Mouse (Mus musculus) stomach, embryonic 14.5 days (tissue): ENCODE results near the gene Dnal1. TPM values are rescaled to one million over a fixed set of nuclear protein-coding genes. Genes with fewer than 3 reads are reported as not detected.

ENCODE experiments used
- ATAC-seq: fragments of 200-750 bp; cut with Nextera tagmentation; 2 replicates; pipeline ENCODE4 v1.8.0; 2017; ENCODE audit warnings: low read depth, moderate TSS enrichment; ENCODE audit not compliant: insufficient number of reproducible peaks, insufficient read depth, low FRiP score
- H3K27ac ChIP-seq: fragments of 300-500 bp; sonication (generic); 2 replicates; pipeline ENCODE4 v1.5.1; 2014; ENCODE audit warnings: mild to moderate bottlenecking, low read length, moderate library complexity, mixed read lengths
- H3K27me3 ChIP-seq: fragments of 300-500 bp; sonication (generic); 2 replicates; pipeline ENCODE4 v1.6.1; 2014; ENCODE audit warnings: low read length, control low read depth, mixed read lengths; ENCODE audit not compliant: control insufficient read depth, insufficient read depth
- H3K36me3 ChIP-seq: fragments of 300-500 bp; sonication (generic); 2 replicates; pipeline ENCODE4 v1.6.1; 2014; ENCODE audit warnings: mild to moderate bottlenecking, control low read depth, low read length, moderate library complexity, mixed read lengths; ENCODE audit not compliant: control insufficient read depth, insufficient read depth
- H3K4me1 ChIP-seq: fragments of 300-500 bp; sonication (generic); 2 replicates; pipeline ENCODE4 v1.6.1; 2014; ENCODE audit warnings: low read length, control low read depth, mixed read lengths; ENCODE audit not compliant: control insufficient read depth, insufficient read depth
- H3K4me2 ChIP-seq: fragments of 300-500 bp; sonication (generic); replicated peaks from 2 replicates; pipeline ENCODE4 v1.6.1; 2014; ENCODE audit warnings: low read depth, low read length, control low read depth
- H3K4me3 ChIP-seq: fragments of 300-500 bp; sonication (generic); 2 replicates; pipeline ENCODE4 v1.5.1; 2014; ENCODE audit warnings: low read depth, low read length, control low read depth
- H3K9ac ChIP-seq: fragments of 300-500 bp; sonication (generic); replicated peaks from 2 replicates; pipeline ENCODE4 v1.6.1; 2014; ENCODE audit warnings: low read depth, mild to moderate bottlenecking, control low read depth, low read length, moderate library complexity, mixed read lengths
- H3K9me3 ChIP-seq: fragments of 300-500 bp; sonication (generic); 2 replicates; pipeline ENCODE4 v1.6.1; 2016; ENCODE audit warnings: low read depth, low read length, control low read depth; ENCODE audit not compliant: control insufficient read depth
- WGBS: fragments of 180-500 bp; shearing (Covaris S2); extraction: QIAGEN DNeasy Blood & Tissue Kit; methylation state at CpG from one replicate; pipeline ENCODE4 v1.1.7; 2014; 5-methylcytosine and 5-hydroxymethylcytosine counted together
- polyA plus RNA-seq: library from polyadenylated mRNA; unstranded; fragments of >200 nt; fragmentation: Nextera tagmentation; extraction: Ambion mirVana; gene quantifications from 2 replicates; pipeline ENCODE4 v1.2.1, GENCODE M21; 2014

Gene Dnal1
- polyA plus RNA-seq, 1 experiment from 2014 or later: 3.8 TPM

DNA sequence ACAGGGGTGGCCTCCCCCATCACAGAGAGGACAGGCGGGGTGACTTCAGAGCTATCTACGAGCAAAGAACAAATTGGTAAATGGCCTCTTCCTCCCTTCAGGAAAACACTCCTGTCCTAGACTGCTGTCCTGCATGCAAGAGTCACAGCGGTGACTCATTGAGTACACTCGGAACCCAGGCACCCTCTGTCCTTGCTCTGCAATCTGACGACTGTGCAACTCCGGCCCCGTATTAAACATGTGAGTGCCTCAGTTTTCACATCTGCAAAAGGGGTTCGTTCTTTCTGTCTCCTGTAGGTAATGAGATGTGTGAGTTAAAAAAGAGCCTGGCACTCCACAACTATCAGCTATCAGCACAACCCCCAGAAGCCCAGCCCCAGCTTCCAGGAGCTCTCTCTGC lies 46.3 kb downstream of the Dnal1 start:
- Histone ChIP-seq H3K4me3 (no peak overlapping the region), H3K4me2 (no peak overlapping the region), H3K9ac (no peak overlapping the region), H3K27me3 (no peaks in the 10 kb centered on the region), H3K4me1 (0 out of 2 replicates have a peak, but pooled peaks cover under 1% of the 10 kb centered on the region), H3K9me3 (no peaks in the 10 kb centered on the region), H3K27ac (no peak overlapping the region), H3K36me3 (peaks cover 45% of the 10 kb centered on the region)
- WGBS: 95% methylated on average over 8 of the region's 8 CpGs
- ATAC-seq: no peak

DNA sequence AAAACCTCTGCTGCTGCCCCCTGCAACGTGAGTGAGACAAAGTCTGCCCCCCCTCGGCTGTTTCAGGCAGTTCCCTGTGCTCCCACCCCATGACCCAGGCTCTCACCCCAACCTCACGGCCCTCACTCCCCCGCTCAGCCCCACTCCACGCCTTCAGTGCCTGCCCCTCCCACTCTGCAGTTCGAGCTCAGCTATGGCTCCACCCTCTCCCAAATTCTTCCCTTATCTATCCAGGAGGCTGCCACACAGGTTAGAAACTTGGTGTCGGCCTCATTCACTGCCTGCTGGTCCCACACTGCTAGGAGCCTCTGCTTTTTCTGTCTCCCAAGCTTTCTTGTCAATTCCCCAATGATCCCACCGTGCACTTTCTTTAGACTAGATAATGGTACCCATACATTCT lies 47.0 kb downstream of the Dnal1 start:
- Histone ChIP-seq H3K27me3 (no peaks in the 10 kb centered on the region), H3K9ac (no peak overlapping the region), H3K4me2 (no peak overlapping the region), H3K27ac (no peak overlapping the region), H3K4me1 (0 out of 2 replicates have a peak, but pooled peaks cover 4% of the 10 kb centered on the region), H3K4me3 (no peak overlapping the region), H3K36me3 (peaks cover 40% of the 10 kb centered on the region), H3K9me3 (no peaks in the 10 kb centered on the region)
- peak; percentile 64; the same call in 1 of the 2 replicates for ATAC-seq
- 32% methylated on average over 8 of the region's 8 CpGs for WGBS

DNA sequence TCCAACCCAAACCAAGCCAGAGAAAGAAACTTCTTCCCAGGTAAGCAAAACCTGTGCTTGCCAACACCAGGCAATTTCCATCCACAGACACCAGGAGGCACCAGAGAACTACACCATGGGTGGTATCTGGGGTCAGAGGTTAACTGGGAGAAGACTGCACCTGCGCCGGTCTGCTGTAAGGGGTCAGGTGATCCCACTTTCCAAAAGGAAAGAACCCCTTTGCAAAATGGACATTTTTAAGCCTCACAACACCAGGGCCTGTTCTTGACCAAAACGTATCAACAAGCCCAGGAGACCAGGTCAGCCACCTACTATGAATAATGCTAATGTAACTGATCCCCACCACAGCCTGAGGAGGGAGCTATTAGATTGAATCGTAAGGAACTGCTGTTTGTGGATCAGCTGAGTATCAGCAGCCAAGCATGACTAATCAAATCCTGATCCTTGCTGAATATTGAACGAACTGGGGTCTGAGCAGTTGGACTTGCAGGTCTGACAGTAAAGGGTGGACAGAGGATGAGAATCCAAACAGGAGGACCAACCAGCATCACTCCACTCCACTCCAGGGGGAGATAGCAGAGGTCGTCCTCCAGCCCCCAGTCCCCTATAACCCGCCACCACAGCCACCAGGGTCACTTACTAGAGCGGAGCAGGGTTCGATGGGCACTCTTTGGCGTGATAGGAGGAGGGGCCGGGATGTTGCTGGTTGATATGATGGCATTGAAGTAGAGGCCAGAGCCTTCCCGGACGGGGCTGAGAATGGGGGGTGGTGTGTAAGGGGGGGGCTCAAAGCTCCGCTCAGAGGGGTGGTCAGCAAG lies 47.7 kb downstream of the Dnal1 start:
- Histone ChIP-seq H3K4me2 (no peak overlapping the region), H3K27me3 (no peaks in the 10 kb centered on the region), H3K36me3 (peaks cover 33% of the 10 kb centered on the region), H3K9me3 (no peaks in the 10 kb centered on the region), H3K9ac (no peak overlapping the region), H3K4me3 (no peak overlapping the region), H3K4me1 (0 out of 2 replicates have a peak, but pooled peaks cover 4% of the 10 kb centered on the region), H3K27ac (no peak overlapping the region)
- no peak for ATAC-seq
- 75% methylated on average over 14 of the region's 14 CpGs for WGBS

DNA sequence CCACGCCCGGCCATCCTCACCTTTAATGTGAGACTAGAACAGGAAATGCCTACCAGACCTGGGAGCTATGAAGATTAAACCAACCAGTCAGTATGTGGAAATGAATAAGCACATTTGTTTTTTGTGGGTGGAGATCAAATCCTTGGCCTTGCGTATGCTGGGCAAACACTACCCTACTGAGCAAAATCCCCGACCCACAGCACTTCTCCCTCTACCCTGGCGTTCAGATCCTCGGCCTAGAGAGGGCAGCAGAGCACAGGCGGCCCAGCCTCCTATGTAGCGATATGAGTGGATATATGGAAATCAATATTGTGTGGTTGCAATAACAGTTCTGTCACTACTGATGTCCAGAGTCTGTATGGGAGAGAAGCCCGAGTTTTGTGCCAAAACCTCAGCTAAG lies 49.0 kb downstream of the Dnal1 start:
- ATAC-seq: no peak
- 0 out of 2 replicates have a peak, but pooled peaks cover 4% of the 10 kb centered on the region for H3K4me1 ChIP-seq

DNA sequence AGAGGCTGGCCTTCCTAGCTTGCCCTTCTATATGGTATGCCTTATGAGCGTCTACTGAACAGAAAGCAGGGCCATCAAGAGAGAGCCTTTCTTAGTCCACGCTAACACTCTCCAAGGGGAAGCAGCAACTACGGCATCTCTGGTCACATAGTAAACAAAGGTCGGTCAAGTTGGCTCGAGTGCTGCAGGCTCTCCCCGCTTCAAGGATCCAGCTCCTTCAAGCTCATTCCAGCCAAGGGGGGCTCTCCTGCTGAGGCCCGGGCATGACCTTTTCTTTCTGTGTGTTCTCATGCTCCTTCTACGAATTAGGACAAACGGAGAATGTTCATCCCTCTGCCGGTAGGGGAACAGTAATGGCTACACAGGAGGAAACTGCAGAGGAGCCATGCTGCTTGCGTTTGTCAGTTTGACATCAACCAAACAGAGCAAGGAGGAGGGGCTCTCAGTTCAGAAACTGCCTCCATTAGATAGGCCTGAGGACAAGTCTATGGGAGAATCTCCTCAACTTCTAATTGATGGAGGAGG lies 49.5 kb downstream of the Dnal1 start:
- WGBS: 74% methylated on average over 11 of the region's 11 CpGs
- H3K9ac ChIP-seq: no peak overlapping the region
- ATAC-seq: no peak
- peaks cover 25% of the 10 kb centered on the region for H3K36me3 ChIP-seq
- no peak overlapping the region for H3K4me3 ChIP-seq
- H3K27ac ChIP-seq: no peak overlapping the region
- no peaks in the 10 kb centered on the region for H3K9me3 ChIP-seq
- 0 out of 2 replicates have a peak, but pooled peaks cover 4% of the 10 kb centered on the region for H3K4me1 ChIP-seq
- H3K27me3 ChIP-seq: no peaks in the 10 kb centered on the region
- H3K4me2 ChIP-seq: no peak overlapping the region

More for the DNA sequence above, 49.0 kb downstream of the Dnal1 start:
- Histone ChIP-seq H3K4me2 (no peak overlapping the region), H3K27me3 (no peaks in the 10 kb centered on the region), H3K27ac (no peak overlapping the region), H3K9ac (no peak overlapping the region), H3K9me3 (no peaks in the 10 kb centered on the region), H3K4me3 (no peak overlapping the region), H3K36me3 (peaks cover 30% of the 10 kb centered on the region)
- 83% methylated on average over 9 of the region's 9 CpGs for WGBS

DNA sequence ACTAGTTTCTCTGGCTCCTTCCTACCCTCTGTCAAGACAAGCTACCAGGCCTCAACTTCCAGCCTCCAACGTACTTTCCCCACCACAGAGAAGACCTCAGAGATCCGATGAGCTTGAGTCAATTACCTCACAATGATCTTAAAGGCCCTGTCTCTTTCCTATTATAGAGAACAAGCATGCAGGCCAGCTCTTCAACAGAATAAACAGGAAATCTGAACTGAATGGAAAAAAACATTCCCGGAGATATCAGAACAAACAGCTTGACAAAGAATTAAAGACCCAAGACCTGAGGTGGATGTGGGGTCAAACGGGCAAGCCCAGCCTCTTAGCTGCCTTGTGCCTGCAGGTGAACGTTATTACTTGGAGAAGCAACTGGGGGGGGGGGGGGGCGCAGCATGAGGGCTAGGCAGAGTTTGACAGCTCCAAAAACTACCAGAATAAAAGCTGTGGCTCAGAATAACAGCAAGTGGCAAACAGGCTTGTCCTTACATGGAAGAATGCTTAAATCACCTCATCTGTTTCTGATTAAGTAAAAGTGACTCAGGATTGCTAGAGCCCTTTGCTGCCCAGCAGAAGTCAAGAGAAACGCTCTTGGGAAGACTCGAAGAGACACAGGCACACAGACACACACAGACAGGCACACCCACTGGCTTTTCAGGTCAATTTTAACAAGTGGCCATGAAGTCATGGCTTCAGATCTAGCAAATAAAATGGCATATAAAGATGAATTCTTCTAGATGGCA lies 51.6 kb downstream of the Dnal1 start:
- no peak for ATAC-seq
- no peak overlapping the region for H3K9ac ChIP-seq
- no peaks in the 10 kb centered on the region for H3K27me3 ChIP-seq
- H3K9me3 ChIP-seq: no peaks in the 10 kb centered on the region
- peaks cover 7% of the 10 kb centered on the region for H3K36me3 ChIP-seq
- H3K4me1 ChIP-seq: 0 out of 2 replicates have a peak, but pooled peaks cover 4% of the 10 kb centered on the region
- H3K4me2 ChIP-seq: no peak overlapping the region
- no peak overlapping the region for H3K4me3 ChIP-seq
- WGBS: 35% methylated on average over 8 of the region's 8 CpGs
- H3K27ac ChIP-seq: no peak overlapping the region

DNA sequence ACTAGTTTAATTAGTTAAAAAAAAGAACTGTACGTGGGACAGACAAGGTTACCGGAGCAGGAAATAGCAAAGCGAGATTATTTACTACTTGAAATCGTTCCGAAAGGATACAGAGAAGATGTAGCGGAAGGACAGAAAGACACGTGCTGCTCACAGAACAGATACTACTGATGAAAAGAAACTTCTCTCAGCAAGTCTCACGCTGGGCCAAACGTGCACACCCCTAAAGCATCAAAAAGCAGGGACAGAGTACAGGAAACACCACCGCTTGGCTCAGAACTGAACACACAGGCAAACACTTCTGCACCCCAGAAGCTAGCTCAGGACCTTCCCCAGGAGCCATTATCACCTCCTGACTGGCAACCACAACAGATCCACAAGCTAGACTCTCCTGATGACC lies 56.4 kb downstream of the Dnal1 start:
- no peak for ATAC-seq
- Histone ChIP-seq H3K4me3 (no peak overlapping the region), H3K9ac (no peak overlapping the region)

DNA sequence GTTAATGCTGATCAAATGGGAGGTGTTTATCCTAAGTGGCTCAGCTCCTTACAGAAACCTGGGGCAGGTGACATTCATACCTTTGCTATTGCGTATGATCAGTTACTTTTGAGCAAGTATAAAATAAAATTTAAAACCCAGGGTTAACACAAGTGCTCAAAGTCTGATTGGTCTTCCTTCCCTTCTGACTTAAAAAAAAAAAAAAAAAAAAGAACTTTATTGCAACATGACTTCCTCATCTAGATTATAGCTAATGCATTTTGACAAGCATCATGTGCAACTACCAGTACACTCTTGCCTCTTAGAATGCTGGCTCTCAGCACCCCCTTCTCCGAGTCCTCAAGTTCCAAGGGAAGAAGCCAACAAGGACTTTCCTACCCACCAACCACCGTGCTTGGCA lies 58.0 kb downstream of the Dnal1 start:
- Histone ChIP-seq H3K9ac (no peak overlapping the region), H3K4me2 (no peak overlapping the region), H3K4me1 (peaks cover 33% of the 10 kb centered on the region), H3K27me3 (no peaks in the 10 kb centered on the region), H3K27ac (no peak overlapping the region), H3K9me3 (no peaks in the 10 kb centered on the region), H3K4me3 (no peak overlapping the region), H3K36me3 (peaks cover 23% of the 10 kb centered on the region)
- WGBS: 90% methylated on average over 3 of the region's 3 CpGs
- ATAC-seq: no peak

More for the DNA sequence above, 56.4 kb downstream of the Dnal1 start:
- peaks cover 21% of the 10 kb centered on the region for H3K4me1 ChIP-seq
- peaks cover 25% of the 10 kb centered on the region for H3K36me3 ChIP-seq
- no peaks in the 10 kb centered on the region for H3K27me3 ChIP-seq
- 93% methylated on average over 10 of the region's 10 CpGs for WGBS
- H3K4me2 ChIP-seq: no peak overlapping the region
- H3K27ac ChIP-seq: no peak overlapping the region
- no peaks in the 10 kb centered on the region for H3K9me3 ChIP-seq
